Mouse (Mus musculus) gastrocnemius, postnatal 4 days (tissue): Measurements from ENCODE around the gene Pigb. TPM values are rescaled to one million over a fixed set of nuclear protein-coding genes. Genes with fewer than 3 reads are reported as not detected.

Experiments
- DNase-seq, 2 experiments: peaks; one replicate each; pipeline ENCODE4 v3.0.0; 2021 to 2022; ENCODE audit warnings: low spot score in 2 of 2, mixed read lengths in 2 of 2
- total RNA-seq, 2 experiments: library from RNA; stranded (reverse); gene quantifications; 2 replicates each; pipeline ENCODE4 v1.2.3; 2021

Pigb gene
- total RNA-seq, 2 experiments from 2014 or later = 6.7 to 7.0 TPM

DNA sequence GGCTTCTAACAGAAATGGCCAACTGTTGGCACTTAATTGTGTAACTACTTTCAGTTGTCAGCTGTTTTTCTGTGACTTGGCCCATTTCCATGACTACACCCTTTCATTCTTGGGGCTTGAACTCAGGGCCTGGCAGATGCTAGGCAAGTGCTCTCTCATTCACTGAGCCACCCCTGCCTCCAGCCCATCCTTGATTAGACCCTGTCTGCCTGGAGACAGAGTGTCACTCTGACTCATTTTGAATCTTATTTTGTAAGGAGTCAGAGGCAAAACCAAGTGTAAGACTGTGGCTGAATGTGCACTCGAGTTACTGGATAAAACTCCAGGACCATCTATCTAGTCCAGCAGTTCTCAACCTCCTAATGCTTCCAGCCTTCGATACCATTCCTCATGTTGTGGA, 7.7 kb upstream of the Pigb start:
- DNase-seq = no peak

GRCm38 (mm10) chr9:73045711-73046110, 5.5 kb upstream of the Pigb start:
- no peak for DNase-seq

DNA sequence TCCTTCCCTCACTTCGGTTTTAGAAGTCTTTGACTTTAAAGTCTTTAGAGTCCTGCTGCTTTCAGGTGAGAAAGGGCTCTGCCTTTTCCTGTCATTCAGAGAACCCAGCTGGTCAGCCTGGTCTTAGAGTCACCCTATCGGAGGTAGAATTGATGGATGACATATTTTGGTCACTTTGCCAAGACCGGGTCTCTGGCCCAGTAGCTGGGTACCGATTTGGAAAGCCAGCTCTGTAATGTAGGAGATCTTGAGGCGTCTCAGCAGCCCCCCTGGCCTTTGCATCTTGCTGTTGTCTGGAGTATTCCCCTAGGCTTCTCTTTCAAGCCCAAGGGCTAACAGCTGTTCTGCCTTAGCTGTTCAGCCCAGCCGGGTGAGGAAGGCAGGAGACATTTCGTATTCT, 5.0 kb upstream of the Pigb start:
- DNase-seq = no peak

DNA sequence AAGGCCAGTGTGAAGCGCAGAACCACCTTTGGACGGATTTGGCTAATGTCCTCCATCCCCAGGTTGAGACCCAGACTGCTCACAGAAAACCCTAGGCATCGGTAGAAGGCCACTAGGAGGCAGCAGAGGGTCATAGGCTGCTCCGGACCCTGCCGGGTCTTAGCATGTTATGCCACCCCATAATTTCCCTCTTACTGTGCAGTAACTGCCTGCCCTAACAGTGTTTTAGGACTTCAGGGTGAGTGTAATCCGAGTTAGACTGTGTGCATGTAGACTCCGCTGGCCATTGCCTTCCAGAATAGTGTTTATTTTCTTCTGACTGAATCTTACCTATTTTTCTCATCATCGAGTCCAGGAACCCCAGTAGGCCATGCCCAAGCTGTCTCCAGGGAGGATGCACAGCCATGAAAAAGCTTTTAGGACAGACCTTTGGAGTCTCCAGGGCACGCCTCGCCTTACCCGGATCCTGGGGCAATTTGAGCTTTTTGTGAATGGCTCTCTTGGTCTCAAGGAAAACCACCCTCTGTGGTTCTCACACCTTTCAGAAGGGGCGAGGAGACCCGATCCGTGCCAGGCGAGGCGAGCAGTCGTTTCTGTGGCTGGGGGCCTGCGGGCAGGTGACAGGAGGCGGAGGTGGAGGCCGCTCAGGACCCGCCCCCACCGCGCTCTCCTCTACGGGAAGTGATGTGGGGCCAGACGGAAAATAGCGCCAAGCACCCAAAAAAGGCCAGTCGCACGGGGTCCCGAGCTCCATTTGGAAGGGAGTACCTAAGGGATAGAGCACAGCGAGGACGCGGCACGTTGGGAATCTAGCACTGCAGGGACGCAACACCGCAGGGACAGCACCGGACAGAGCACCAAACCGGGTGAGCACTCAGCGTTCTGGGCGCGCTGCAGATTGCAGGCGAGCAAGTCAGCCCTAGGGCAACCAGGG, 4.2 kb upstream of the Pigb start, which contains the start of gene Rab27a:
Gene Rab27a, plus strand, starts transcription at position 709 of the 934 bp plus-strand sequence.
- DNase-seq = peak; percentile 38 to 81

GRCm38 (mm10) chr9:73039222-73039945, 794 bp downstream of the Pigb start:
- DNase-seq = peak; percentile 88 to 93

- DNase-seq = no peak
These were observed 6.8 kb downstream of the Pigb start for GRCm38 (mm10) chr9:73033406-73033805.

DNA sequence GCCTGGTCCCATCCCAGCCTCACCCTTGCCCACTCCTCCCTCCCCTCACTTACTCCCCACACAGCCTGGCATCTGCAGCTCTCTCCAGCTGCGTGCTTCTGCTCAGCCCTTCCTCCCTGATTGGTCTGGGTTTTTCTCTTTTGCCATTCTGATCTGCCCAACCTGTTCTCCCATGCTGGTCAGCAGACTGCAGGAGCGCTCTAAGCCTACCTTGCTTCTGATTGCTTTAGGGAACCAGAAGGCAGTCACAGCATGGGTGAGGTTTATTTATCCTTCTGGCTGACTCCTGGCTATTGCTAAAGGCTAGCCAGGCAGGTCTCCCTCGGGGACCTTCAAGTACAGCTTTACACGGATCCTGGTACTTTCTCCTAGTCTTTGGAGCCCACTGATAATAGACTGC, 8.8 kb downstream of the Pigb start:
- DNase-seq = no peak

- DNase-seq = no peak
These were observed 9.7 kb downstream of the Pigb start for GRCm38 (mm10) chr9:73030443-73030842.

- DNase-seq = no peak
These were observed 14.2 kb downstream of the Pigb start for GRCm38 (mm10) chr9:73025818-73026636.

- DNase-seq = no peak
These were observed 19.5 kb downstream of the Pigb start for GRCm38 (mm10) chr9:73020566-73021097.

GRCm38 (mm10) chr9:73019841-73020240, 20.3 kb downstream of the Pigb start:
- DNase-seq = no peak

DNA sequence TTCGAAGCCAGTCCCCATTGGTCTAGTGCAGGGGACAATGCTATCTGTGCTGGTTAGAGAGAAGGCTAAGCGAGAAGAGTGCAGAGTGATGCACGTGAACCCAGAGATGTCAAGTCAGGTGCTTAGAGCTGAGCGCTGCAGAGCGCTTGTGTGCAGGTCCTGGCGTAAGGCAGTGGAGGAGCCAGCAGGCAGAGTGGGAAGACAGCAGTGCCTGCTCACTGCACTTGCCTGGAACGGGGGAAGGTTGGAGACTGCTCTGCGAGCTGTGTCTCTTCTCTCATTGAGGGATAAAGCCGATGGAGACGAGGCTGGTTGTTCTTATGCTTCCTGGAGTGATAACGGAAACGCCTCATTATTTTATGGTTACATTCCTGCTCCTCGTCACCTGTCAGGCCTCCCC, 25.5 kb downstream of the Pigb start:
- no peak for DNase-seq

DNA sequence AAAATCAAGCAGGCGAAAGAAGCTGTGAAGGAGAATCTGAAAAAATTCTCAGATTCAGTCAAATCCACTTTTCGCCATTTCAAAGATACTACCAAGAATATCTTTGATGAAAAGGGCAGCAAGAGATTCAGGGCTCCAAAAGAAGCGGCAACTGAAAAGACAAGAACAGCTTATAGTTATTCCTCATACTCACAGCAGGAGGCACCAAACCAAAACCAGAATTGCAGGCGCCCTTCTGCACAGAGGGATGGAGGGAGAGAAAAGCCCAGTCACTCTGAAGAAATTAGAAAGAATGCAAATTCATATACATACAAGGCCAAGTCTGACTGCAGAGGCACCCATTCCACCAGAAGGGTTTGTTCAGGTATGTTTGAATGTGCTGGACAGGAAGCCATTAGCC, 27.5 kb downstream of the Pigb start:
- no peak for DNase-seq

DNA sequence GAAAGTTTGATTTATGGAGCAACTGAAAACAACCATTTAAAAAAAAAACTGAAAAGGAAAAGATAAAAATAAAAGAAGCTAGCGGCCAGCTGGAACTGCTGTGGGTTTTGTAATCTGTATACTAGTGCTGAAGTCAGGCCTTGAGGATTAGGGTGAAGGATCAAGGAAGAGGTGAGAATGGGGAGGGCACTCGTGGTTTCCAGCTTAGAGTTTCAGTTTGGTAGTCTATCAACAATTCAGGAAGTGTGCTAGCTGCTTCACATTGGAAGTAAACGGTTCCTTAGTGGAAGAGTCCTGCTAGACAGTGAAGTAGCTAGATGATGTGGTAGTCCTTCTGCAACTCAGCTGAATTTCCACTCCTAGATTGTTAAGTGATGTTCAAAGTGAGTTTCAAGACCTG, 31.8 kb downstream of the Pigb start:
- no peak for DNase-seq

DNA sequence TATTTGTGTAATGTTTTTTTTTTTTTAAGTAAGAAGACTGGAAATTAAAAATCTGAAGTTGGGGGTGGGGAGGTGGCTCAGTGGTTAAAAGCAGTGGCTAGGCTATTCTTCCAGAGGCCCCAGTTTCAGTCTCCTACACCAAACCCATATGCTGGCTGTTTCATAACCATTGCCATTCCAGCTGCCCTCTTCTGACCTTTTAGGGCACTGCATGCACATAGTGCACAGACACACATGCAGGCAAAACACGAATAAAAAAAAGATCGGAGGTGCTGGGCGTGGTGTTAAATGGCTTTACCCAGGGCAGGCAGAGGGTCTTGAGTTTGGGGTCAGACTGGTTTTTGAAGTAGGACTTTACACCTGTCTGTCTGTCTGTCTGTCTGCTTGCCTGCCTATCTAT, 34.0 kb downstream of the Pigb start:
- DNase-seq = no peak

- no peak for DNase-seq
These were observed 35.1 kb downstream of the Pigb start for GRCm38 (mm10) chr9:73005106-73005505.

DNA sequence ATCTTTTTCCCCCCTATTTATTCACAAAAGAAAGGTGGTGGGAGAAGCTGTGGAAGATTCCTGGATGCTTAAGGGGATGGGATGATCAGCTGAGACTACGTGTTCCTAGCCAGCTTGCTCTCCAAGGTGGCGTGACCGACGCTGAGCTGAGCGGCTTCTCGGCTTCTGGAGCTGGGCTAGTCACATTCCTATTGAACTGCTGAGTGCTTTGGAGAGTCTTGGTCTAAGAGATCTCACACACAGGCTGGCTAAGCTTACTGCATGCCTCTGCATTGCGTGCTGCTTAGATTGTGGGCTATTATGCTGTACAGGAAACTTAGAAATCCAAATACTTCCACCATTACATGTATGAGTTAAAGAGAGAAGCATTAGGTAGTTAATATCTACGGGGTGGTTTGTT, 36.1 kb downstream of the Pigb start:
- DNase-seq = no peak

DNA sequence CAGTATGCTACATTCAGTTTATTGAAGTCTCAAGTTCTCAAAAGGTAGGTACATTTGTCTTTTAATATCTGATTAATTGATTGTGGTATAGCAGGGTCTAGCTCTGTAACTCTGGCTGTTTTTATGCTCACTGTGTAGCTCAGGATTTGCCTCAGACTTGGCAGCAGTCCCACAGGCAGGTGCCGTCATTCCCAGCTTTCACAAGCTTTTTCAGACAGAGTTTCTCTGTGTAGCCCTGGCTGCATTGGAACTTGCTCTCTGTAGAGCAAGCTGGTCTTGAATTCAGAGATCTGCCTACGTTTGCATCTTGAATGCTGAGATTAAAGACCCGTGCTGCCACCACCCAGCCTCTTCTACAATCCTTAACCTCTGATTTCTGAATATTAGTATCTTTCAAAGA, 38.0 kb downstream of the Pigb start:
- no peak for DNase-seq

DNA sequence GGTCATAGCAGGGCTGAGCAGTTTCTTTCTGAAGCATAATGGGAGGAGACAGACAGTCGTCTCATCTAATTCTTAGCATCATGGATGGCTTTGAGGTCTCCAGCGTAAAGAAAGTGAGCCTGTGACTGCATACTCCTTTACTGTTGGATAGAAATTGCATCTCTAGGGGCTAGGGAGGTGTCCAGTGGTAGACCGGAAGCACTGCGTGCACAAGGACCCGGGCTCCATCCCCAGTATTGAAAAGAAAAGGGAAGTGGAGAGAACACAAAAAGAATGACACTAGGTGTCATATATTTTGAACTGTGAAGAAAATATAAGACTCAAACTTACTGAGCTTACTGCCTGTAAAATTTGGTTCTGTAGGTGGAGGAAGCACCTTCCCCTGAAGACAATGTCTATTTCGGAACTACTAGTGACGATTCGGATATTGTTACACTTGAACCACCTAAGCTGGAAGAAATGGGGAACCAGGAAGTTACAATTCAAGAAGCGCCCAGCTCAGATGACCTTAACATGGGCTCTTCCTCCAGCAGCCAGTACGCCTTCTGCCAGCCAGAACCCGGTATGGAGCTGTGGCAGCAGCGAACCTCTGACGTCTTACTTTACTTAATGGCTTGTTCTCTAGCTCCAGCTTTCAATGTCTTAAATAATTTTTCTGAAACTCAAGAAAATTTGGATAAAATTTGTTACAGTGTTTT, 38.7 kb downstream of the Pigb start:
- DNase-seq = no peak

- DNase-seq = no peak
These were observed 39.7 kb downstream of the Pigb start for GRCm38 (mm10) chr9:73000487-73000886.

DNA sequence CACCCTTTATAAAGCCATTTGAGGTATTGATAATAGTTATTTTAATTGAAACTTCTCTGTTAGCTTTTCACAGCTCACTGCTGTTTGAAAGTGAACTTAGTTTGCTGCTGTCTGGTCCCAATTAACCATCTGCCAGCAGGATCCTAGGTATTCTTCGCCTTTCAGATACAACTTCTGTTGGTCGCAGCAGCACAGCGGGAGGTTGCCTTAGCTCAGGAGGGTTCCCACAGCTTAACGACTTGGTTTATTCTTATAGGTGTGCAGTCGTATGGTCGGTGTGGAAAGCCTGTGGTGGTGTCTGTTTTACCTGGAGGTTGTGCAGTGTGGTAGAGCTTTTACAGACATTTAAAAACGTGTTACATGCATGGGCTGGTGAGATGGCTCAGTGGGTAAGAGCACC, 43.4 kb downstream of the Pigb start:
- no peak for DNase-seq
